In genomic region chr7:144873160-144873559, GRCm38 (mm10) we compare ENCODE assay signal across 28 mouse cellular contexts. TPM values are rescaled to one million over a fixed set of nuclear protein-coding genes. Genes with fewer than 3 reads are reported as not detected.
A peak's percentile ranks its signal among the peaks of the same experiment; 100 is the strongest.
DNase-seq lines count a peak whose midpoint lies in the region; ATAC-seq and TF ChIP-seq lines count a peak whose summit lies in the region.
"Had no signal": no experiment of that assay in that cellular context is flagged by ENCODE, and none has a peak within 500 bp of the region (broad histone marks: within the 10 kb centered on the region; RNA-seq: fewer than 3 reads in every experiment).

No protein-coding gene starts in this region.

- H3K79me2 ChIP-seq in liver, adult 2 months (ENCODE audit: control insufficient read depth, insufficient read depth, low read length): no peaks in the 10 kb centered on the region

- TF ChIP-seq POLR2A in liver, adult 2 months (IDR thresholded peaks at IDR 0.05; ENCODE audit: extremely low read depth, insufficient read depth, low read length): no peak

- DNase-seq in liver, adult 2 months (ENCODE audit: extremely low read depth, low read depth, low spot score): no peak
- DNase-seq in liver (no peak), ES-CJ7 (ENCODE audit: low read depth, low spot score) (peak; percentile 65), ZHBTc4 (ENCODE audit: low read depth, low spot score) (peak; percentile 71)
- no peak for DNase-seq in right cerebral cortex, adult 18-20 months
- DNase-seq: adrenal gland, adult 8-10 months; adrenal gland, postnatal 36 days; cerebellum, adult 18-20 months; cerebellum, adult 9-10 months; cerebellum, postnatal 14 days; gastrocnemius, adult 2 months; gastrocnemius, postnatal 14 days; heart, adult 18-20 months; heart, postnatal 10 days; heart, postnatal 4 days had no signal

- no peak for ATAC-seq in intestine, embryonic 16.5 days
- ATAC-seq: forebrain, embryonic 13.5 days; forebrain, embryonic 16.5 days; hindbrain, postnatal 0 days; inflammation-experienced regulatory T-cells, adult 6 months; intestine, postnatal 0 days had no signal

- no peaks in the 10 kb centered on the region for H3K4me1 ChIP-seq in liver, adult 2 months (ENCODE audit: control insufficient read depth, insufficient read depth, low read length)
- H3K4me1 ChIP-seq in intestine, embryonic 16.5 days (ENCODE audit: control insufficient read depth, insufficient read depth, low read length): no peaks in the 10 kb centered on the region

- H3K27me3 ChIP-seq in liver, adult 2 months (ENCODE audit: control insufficient read depth, insufficient read depth, low read length): no peaks in the 10 kb centered on the region
- no peaks in the 10 kb centered on the region; the same call in 1 of the 2 replicates for H3K27me3 ChIP-seq in intestine, embryonic 16.5 days (replicated peaks; ENCODE audit: control insufficient read depth, insufficient read depth, low read length)

- 0 out of 2 replicates have a peak overlapping the region, but pooled peaks have one; percentile 35 for H3K27ac ChIP-seq in liver, adult 2 months (replicated peaks; ENCODE audit: insufficient read depth, low read depth, low read length)
- H3K27ac ChIP-seq in intestine, embryonic 16.5 days (ENCODE audit: low read length): no peak overlapping the region
- H3K27ac ChIP-seq: forebrain, embryonic 10.5 days; forebrain, embryonic 13.5 days; gastrocnemius, adult 2 months; heart, embryonic 15.5 days; hindbrain, embryonic 14.5 days; hindbrain, postnatal 0 days had no signal

- no peak for TF ChIP-seq CTCF in liver, adult 2 months (IDR thresholded peaks at IDR 0.05; ENCODE audit: low read depth, low read length)

- H3K9ac ChIP-seq in liver, adult 2 months (ENCODE audit: low read depth, low read length): no peak overlapping the region
- H3K9ac ChIP-seq in intestine, embryonic 16.5 days (ENCODE audit: low read depth, low read length): no peak overlapping the region
- H3K9ac ChIP-seq: forebrain, embryonic 13.5 days; heart, embryonic 12.5 days; heart, embryonic 15.5 days; hindbrain, embryonic 14.5 days had no signal

- no peak overlapping the region for H3K4me2 ChIP-seq in intestine, embryonic 16.5 days (ENCODE audit: low read depth, low read length)
- H3K4me2 ChIP-seq: forebrain, embryonic 13.5 days; heart, embryonic 12.5 days; heart, embryonic 15.5 days; hindbrain, embryonic 14.5 days had no signal

- no peaks in the 10 kb centered on the region for H3K36me3 ChIP-seq in liver, adult 2 months (ENCODE audit: control insufficient read depth, insufficient read depth, low read length)
- H3K36me3 ChIP-seq in intestine, embryonic 16.5 days (ENCODE audit: control insufficient read depth, insufficient read depth, low read length): no peaks in the 10 kb centered on the region
- H3K36me3 ChIP-seq: forebrain, embryonic 10.5 days; heart, embryonic 12.5 days; heart, embryonic 15.5 days had no signal

- 79% methylated on average over 4 of the region's 4 CpGs for WGBS in liver, adult 2 months
- WGBS in intestine, embryonic 16.5 days: 80% methylated on average over 4 of the region's 4 CpGs

- H3K9me3 ChIP-seq in intestine, embryonic 16.5 days (ENCODE audit: control insufficient read depth, low read length): no peaks in the 10 kb centered on the region
- H3K9me3 ChIP-seq: forebrain, embryonic 10.5 days; forebrain, embryonic 13.5 days; heart, embryonic 12.5 days; heart, embryonic 15.5 days had no signal

- H3K4me3 ChIP-seq in liver, adult 2 months (ENCODE audit: insufficient read depth, low read depth, low read length): no peak overlapping the region
- no peak overlapping the region for H3K4me3 ChIP-seq in intestine, embryonic 16.5 days (ENCODE audit: low read length)
- H3K4me3 ChIP-seq: forebrain, embryonic 10.5 days; forebrain, embryonic 13.5 days; gastrocnemius, adult 2 months; heart, embryonic 12.5 days; heart, embryonic 15.5 days had no signal

RNA-seq across cellular contexts. Expression of gene Fgf15, which starts 23.2 kb away (rescaled TPM):
- total RNA-seq in liver, adult 2 months (2014; rRNA removed): not detected in 2 replicates
- polyA plus RNA-seq in liver, adult 2 months (2012; rRNA removed): not detected in 2 replicates
- polyA plus RNA-seq in intestine, embryonic 16.5 days (2015; fragmentation: Nextera tagmentation; extraction: Ambion mirVana): 0.15 and 0.33 TPM in 2 replicates
- total RNA-seq: adrenal gland, postnatal 36 days; gastrocnemius, adult 2 months; gastrocnemius, postnatal 14 days; gastrocnemius, postnatal 4 days; heart, adult 18-20 months; heart, postnatal 10 days; heart, postnatal 4 days had no signal
- polyA plus RNA-seq: frontal cortex, adult 2 months; heart, embryonic 12.5 days; heart, embryonic 15.5 days; inflammation-experienced regulatory T-cells, adult 6 months had no signal

RNA-seq across cellular contexts. Expression of gene Fgf4, which starts 26.0 kb away (rescaled TPM):
- not detected in 2 replicates for total RNA-seq in liver, adult 2 months (2014; rRNA removed)
- polyA plus RNA-seq in liver, adult 2 months (2012; rRNA removed): not detected in 2 replicates
- polyA plus RNA-seq in intestine, embryonic 16.5 days (2015; fragmentation: Nextera tagmentation; extraction: Ambion mirVana): not detected in 2 replicates
- total RNA-seq: adrenal gland, adult 8-10 months; adrenal gland, postnatal 36 days; gastrocnemius, adult 2 months; heart, adult 18-20 months; heart, postnatal 10 days; heart, postnatal 4 days; hindbrain, postnatal 0 days had no signal
- polyA plus RNA-seq: forebrain, embryonic 10.5 days; forebrain, embryonic 13.5 days; forebrain, embryonic 16.5 days; frontal cortex, adult 2 months; heart, embryonic 12.5 days; heart, embryonic 15.5 days; hindbrain, embryonic 11.5 days; hindbrain, embryonic 14.5 days; hindbrain, postnatal 0 days; inflammation-experienced regulatory T-cells, adult 6 months; intestine, postnatal 0 days had no signal

RNA-seq across cellular contexts. Expression of gene Fgf3, which starts 35.3 kb away (rescaled TPM):
- not detected in 2 replicates for total RNA-seq in liver, adult 2 months (2014; rRNA removed)
- polyA plus RNA-seq in liver, adult 2 months (2012; rRNA removed): 0.04 TPM in 1 of 2 replicates, not detected in the other
- not detected in 2 replicates for polyA plus RNA-seq in intestine, embryonic 16.5 days (2015; fragmentation: Nextera tagmentation; extraction: Ambion mirVana)
- total RNA-seq: gastrocnemius, adult 2 months; gastrocnemius, postnatal 14 days; gastrocnemius, postnatal 4 days; heart, adult 18-20 months; heart, postnatal 10 days; heart, postnatal 4 days had no signal
- polyA plus RNA-seq: heart, embryonic 15.5 days; inflammation-experienced regulatory T-cells, adult 6 months; intestine, postnatal 0 days had no signal

RNA-seq across cellular contexts. Expression of gene LTO1, which starts 41.7 kb away (rescaled TPM):
- 8.9 and 10.6 TPM in 2 replicates for total RNA-seq in liver, adult 2 months (2014; rRNA removed)
- polyA plus RNA-seq in liver, adult 2 months (2012; rRNA removed): 10.1 and 11.2 TPM in 2 replicates
- polyA plus RNA-seq in intestine, embryonic 16.5 days (2015; fragmentation: Nextera tagmentation; extraction: Ambion mirVana): 22.7 and 24.4 TPM in 2 replicates

Comparison
In these comparisons a context has a peak if more than half of its experiments do, and no peak if none do; other contexts are left out.
1. DNase-seq: peak in ES-CJ7 (single experiment) and ZHBTc4 (single experiment); none in liver, adult 2 months (single experiment), liver (single experiment) and right cerebral cortex, adult 18-20 months (single experiment).